17 mouse cellular contexts compared by ENCODE assay signal in genomic region chr13:28264399-28264798, GRCm38 (mm10). TPM values are rescaled to one million over a fixed set of nuclear protein-coding genes. Genes with fewer than 3 reads are reported as not detected.
DNase-seq lines count a peak whose midpoint lies in the region; ATAC-seq and TF ChIP-seq lines count a peak whose summit lies in the region.
"Had no signal": no experiment of that assay in that cellular context is flagged by ENCODE, and none has a peak within 500 bp of the region (broad histone marks: within the 10 kb centered on the region; RNA-seq: fewer than 3 reads in every experiment).

No protein-coding gene starts in this region.

- H3K4me3 ChIP-seq in embryonic facial prominence, embryonic 11.5 days (ENCODE audit: low read depth, low read length): no peak overlapping the region
- H3K4me3 ChIP-seq in embryonic facial prominence, embryonic 10.5 days: no peak overlapping the region
- H3K4me3 ChIP-seq in kidney, embryonic 16.5 days (ENCODE audit: low read length): no peak overlapping the region
- no peak overlapping the region for H3K4me3 ChIP-seq in lung, postnatal 0 days (ENCODE audit: low read depth, low read length)
- H3K4me3 ChIP-seq: erythroblast, embryonic 14.5 days; forebrain, embryonic 15.5 days; midbrain, embryonic 12.5 days had no signal

- no peaks in the 10 kb centered on the region for H3K4me1 ChIP-seq in embryonic facial prominence, embryonic 11.5 days (ENCODE audit: control insufficient read depth, insufficient read depth, low read length)
- no peaks in the 10 kb centered on the region for H3K4me1 ChIP-seq in embryonic facial prominence, embryonic 10.5 days
- H3K4me1 ChIP-seq in kidney, embryonic 16.5 days (ENCODE audit: insufficient read depth, low read length): no peaks in the 10 kb centered on the region
- no peaks in the 10 kb centered on the region for H3K4me1 ChIP-seq in lung, postnatal 0 days (ENCODE audit: insufficient read depth, low read depth, low read length)
- H3K4me1 ChIP-seq: forebrain, embryonic 15.5 days; midbrain, embryonic 12.5 days had no signal

- TF ChIP-seq EP300 in lung, postnatal 0 days (IDR thresholded peaks at IDR 0.05): no peak

- no peak for ATAC-seq in embryonic facial prominence, embryonic 11.5 days (replicated peaks; ENCODE audit: insufficient number of reproducible peaks, low FRiP score, low TSS enrichment, low read depth)
- ATAC-seq in kidney, embryonic 16.5 days (ENCODE audit: low FRiP score, low TSS enrichment): no peak
- no peak for ATAC-seq in lung, postnatal 0 days
- ATAC-seq: forebrain, embryonic 15.5 days had no signal

- peak; percentile 2 for DNase-seq in embryonic facial prominence, embryonic 11.5 days (ENCODE audit: low spot score)
- no peak for DNase-seq in embryonic facial prominence, embryonic 10.5 days (ENCODE audit: low spot score)
- DNase-seq in kidney, adult 9 months: peak; percentile 2
- peak; percentile 5 for DNase-seq in lung, postnatal 0 days (ENCODE audit: low spot score)
- DNase-seq in lung, postnatal 25 days (ENCODE audit: low spot score): no peak
- DNase-seq in retina, embryonic 14.5 days (ENCODE audit: low spot score): peak; percentile 10
- no peak for DNase-seq in ovary, postnatal 14 days (ENCODE audit: low spot score)
- DNase-seq: cerebellum, adult 18-20 months; layer of hippocampus, adult 9-11 months; lung, postnatal 14 days; right cerebral cortex, postnatal 14 days; thymus, postnatal 4 days had no signal

- peak; percentile 40 for TF ChIP-seq CTCF in lung, postnatal 0 days (IDR thresholded peaks at IDR 0.05)

- no peak overlapping the region for H3K9ac ChIP-seq in embryonic facial prominence, embryonic 11.5 days (replicated peaks; ENCODE audit: low read length)
- no peak overlapping the region for H3K9ac ChIP-seq in kidney, embryonic 16.5 days (replicated peaks; ENCODE audit: low read length)
- no peak overlapping the region for H3K9ac ChIP-seq in lung, postnatal 0 days (replicated peaks; ENCODE audit: low read depth)
- H3K9ac ChIP-seq: forebrain, embryonic 15.5 days; midbrain, embryonic 12.5 days had no signal

- H3K36me3 ChIP-seq in embryonic facial prominence, embryonic 11.5 days (replicated peaks; ENCODE audit: control insufficient read depth, insufficient read depth, low read depth, low read length): no peaks in the 10 kb centered on the region
- H3K36me3 ChIP-seq in embryonic facial prominence, embryonic 10.5 days (replicated peaks): no peaks in the 10 kb centered on the region
- H3K36me3 ChIP-seq in kidney, embryonic 16.5 days (ENCODE audit: insufficient read depth, low read length): no peaks in the 10 kb centered on the region
- H3K36me3 ChIP-seq in lung, postnatal 0 days (ENCODE audit: insufficient read depth, low read length): no peaks in the 10 kb centered on the region
- H3K36me3 ChIP-seq: forebrain, embryonic 15.5 days; midbrain, embryonic 12.5 days had no signal

- no peaks in the 10 kb centered on the region for H3K9me3 ChIP-seq in embryonic facial prominence, embryonic 11.5 days (replicated peaks; ENCODE audit: control insufficient read depth, low read length)
- H3K9me3 ChIP-seq in embryonic facial prominence, embryonic 10.5 days: no peaks in the 10 kb centered on the region
- H3K9me3 ChIP-seq in kidney, embryonic 16.5 days (ENCODE audit: low read length): no peaks in the 10 kb centered on the region
- H3K9me3 ChIP-seq in lung, postnatal 0 days (ENCODE audit: low read length): no peaks in the 10 kb centered on the region
- H3K9me3 ChIP-seq: forebrain, embryonic 15.5 days; midbrain, embryonic 12.5 days had no signal

- H3K4me2 ChIP-seq in embryonic facial prominence, embryonic 11.5 days (ENCODE audit: low read depth, low read length): no peak overlapping the region
- H3K4me2 ChIP-seq in kidney, embryonic 16.5 days (replicated peaks; ENCODE audit: low read depth, low read length): no peak overlapping the region
- H3K4me2 ChIP-seq in lung, postnatal 0 days (replicated peaks; ENCODE audit: low read depth, low read length): no peak overlapping the region
- H3K4me2 ChIP-seq: forebrain, embryonic 15.5 days; liver, embryonic 11.5 days; midbrain, embryonic 12.5 days had no signal

- H3K27me3 ChIP-seq in embryonic facial prominence, embryonic 11.5 days (ENCODE audit: control insufficient read depth, insufficient read depth, low read length): no peaks in the 10 kb centered on the region
- no peaks in the 10 kb centered on the region for H3K27me3 ChIP-seq in embryonic facial prominence, embryonic 10.5 days (replicated peaks; ENCODE audit: low read depth, poor library complexity, severe bottlenecking)
- H3K27me3 ChIP-seq in kidney, embryonic 16.5 days (ENCODE audit: insufficient read depth, low read length): no peaks in the 10 kb centered on the region
- H3K27me3 ChIP-seq in lung, postnatal 0 days (replicated peaks; ENCODE audit: insufficient read depth, low read length): no peaks in the 10 kb centered on the region
- H3K27me3 ChIP-seq: forebrain, embryonic 15.5 days; midbrain, embryonic 12.5 days had no signal

- no peak overlapping the region for H3K27ac ChIP-seq in embryonic facial prominence, embryonic 11.5 days (replicated peaks; ENCODE audit: low read depth, low read length)
- H3K27ac ChIP-seq in embryonic facial prominence, embryonic 10.5 days (replicated peaks): no peak overlapping the region
- H3K27ac ChIP-seq in kidney, embryonic 16.5 days (ENCODE audit: low read length): no peak overlapping the region
- no peak overlapping the region for H3K27ac ChIP-seq in lung, postnatal 0 days (ENCODE audit: low read length)
- H3K27ac ChIP-seq: forebrain, embryonic 15.5 days; midbrain, embryonic 12.5 days had no signal

- 6% methylated on average over 1 of the region's 1 CpGs for WGBS in embryonic facial prominence, embryonic 11.5 days
- 21% methylated on average over 1 of the region's 1 CpGs for WGBS in embryonic facial prominence, embryonic 10.5 days
- 13% methylated on average over 1 of the region's 1 CpGs for WGBS in kidney, embryonic 16.5 days
- 15% methylated on average over 1 of the region's 1 CpGs for WGBS in lung, postnatal 0 days

RNA-seq across cellular contexts. Expression of gene Gm11361, which starts 7.1 kb away (rescaled TPM):
- polyA plus RNA-seq in embryonic facial prominence, embryonic 11.5 days (2014; fragmentation: Nextera tagmentation; extraction: Ambion mirVana): 2.2 and 3.9 TPM in 2 replicates
- polyA plus RNA-seq in embryonic facial prominence, embryonic 10.5 days (2016; fragmentation: Nextera tagmentation; extraction: Ambion mirVana): 3.0 and 3.3 TPM in 2 replicates
- 9.2 and 11.7 TPM in 2 replicates for polyA plus RNA-seq in kidney, embryonic 16.5 days (2015; fragmentation: Nextera tagmentation; extraction: Ambion mirVana)
- 3.4 and 4.0 TPM in 2 replicates for polyA plus RNA-seq in lung, postnatal 0 days (2015; fragmentation: Nextera tagmentation; extraction: Ambion mirVana)

Comparison
In these comparisons a context has a peak if more than half of its experiments do, and no peak if none do; other contexts are left out.
1. DNase-seq: peak in embryonic facial prominence, embryonic 11.5 days (single experiment), kidney, adult 9 months (single experiment), lung, postnatal 0 days (single experiment) and retina, embryonic 14.5 days (single experiment); none in embryonic facial prominence, embryonic 10.5 days (single experiment), lung, postnatal 25 days (single experiment) and ovary, postnatal 14 days (single experiment).